Mouse (Mus musculus) small intestine, adult 2 months (tissue): ENCODE measurements around the gene Mesd.

Source experiments
- CTCF ChIP-seq: fragments of 200-500 bp; IDR thresholded peaks from 2 replicates; pipeline ENCODE4 v1.5.1; 2012; ENCODE audit warnings: low read depth, mild to moderate bottlenecking, control low read depth, inconsistent platforms, low read length, moderate library complexity, mixed read lengths; ENCODE audit not compliant: insufficient replicate concordance, insufficient read length; ENCODE audit errors: extremely low read depth
- POLR2A ChIP-seq: fragments of 200-500 bp; IDR thresholded peaks from 2 replicates; pipeline ENCODE4 v1.6.1; 2012; ENCODE audit warnings: low read depth, mild to moderate bottlenecking, control low read depth, inconsistent platforms, low read length, moderate library complexity

- TF ChIP-seq CTCF (no peak), POLR2A (no peak)
Observed at GRCm38 (mm10) chr7:83911909-83912308, 27.6 kb downstream of the Mesd start.
